Mouse (Mus musculus): ENCODE measurements around the gene Spata46.

GRCm38 (mm10) chr1:170301686-170302085 is 6.9 kb upstream of the Spata46 start:
- TF ChIP-seq USF1 (IDR thresholded peaks at IDR 0.05; ENCODE audit: low read depth, low read length) (no peak), CTCF (IDR thresholded peaks at IDR 0.05 in 2 of 3, conservative IDR thresholded peaks at IDR 0.05 in 1 of 3; ENCODE audit: control insufficient read depth in 1 of 3, insufficient read depth in 1 of 3, low read depth in 2 of 3, low read length in 3 of 3, poor library complexity in 1 of 3, severe bottlenecking in 1 of 3) (no peak), KAT2A (conservative IDR thresholded peaks at IDR 0.05; ENCODE audit: low read depth, low read length) (no peak), TBP (IDR thresholded peaks at IDR 0.05; ENCODE audit: low read depth, low read length) (no peak), MEF2A (IDR thresholded peaks at IDR 0.05; ENCODE audit: extremely low read depth, insufficient replicate concordance, low read depth, low read length, poor library complexity, severe bottlenecking) (no peak), ZMIZ1 (IDR thresholded peaks at IDR 0.05; ENCODE audit: low read depth, low read length) (no peak), EP300 (IDR thresholded peaks at IDR 0.05; ENCODE audit: low read depth in 1 of 2, low read length in 2 of 2) (no peak), POLR2A (IDR thresholded peaks at IDR 0.05; ENCODE audit: control insufficient read depth in 1 of 2, insufficient read depth in 1 of 2, low read depth in 1 of 2, low read length in 2 of 2, poor library complexity in 1 of 2) (no peak), ELF1 (IDR thresholded peaks at IDR 0.05; ENCODE audit: low read depth, low read length) (no peak), GATA1 (IDR thresholded peaks at IDR 0.05; ENCODE audit: low read depth, low read length) (no peak), JUND (IDR thresholded peaks at IDR 0.05; ENCODE audit: low read depth, low read length) (no peak)

Measured in MEL (cell line).